Mouse (Mus musculus) ES-E14 (cell line): Measurements from ENCODE around the gene Dock4. TPM values are rescaled to one million over a fixed set of nuclear protein-coding genes. Genes with fewer than 3 reads are reported as not detected.

Source experiments
- DNase-seq: peaks from one replicate; pipeline ENCODE4 v3.0.0-alpha.2; 2013; ENCODE audit warnings: low read depth, low spot score
- H3K27ac ChIP-seq: 2 replicates; pipeline ENCODE4 v1.5.1; 2012; ENCODE audit warnings: low read depth, mild to moderate bottlenecking, low read length, moderate library complexity, mixed read lengths; ENCODE audit not compliant: poor library complexity, insufficient read depth, severe bottlenecking
- H3K36me3 ChIP-seq: 2 replicates; pipeline ENCODE4 v1.6.1; 2012; ENCODE audit warnings: mild to moderate bottlenecking, low read length, moderate library complexity, mixed read lengths; ENCODE audit not compliant: control insufficient read depth, poor library complexity, insufficient read depth, severe bottlenecking
- H3K4me1 ChIP-seq, 2 experiments: fragments of 150-350 bp in 1 of 2; sonication (generic) in 1 of 2; 2 replicates each; pipeline ENCODE4 v1.6.1; 2012; ENCODE audit warnings: low read length in 2 of 2, mild to moderate bottlenecking in 1 of 2, mixed read lengths in 1 of 2; ENCODE audit not compliant: control insufficient read depth in 2 of 2, insufficient read depth in 2 of 2, poor library complexity in 1 of 2
- H3K4me3 ChIP-seq, 2 experiments: fragments of 150-350 bp in 1 of 2; sonication (generic) in 1 of 2; 2 replicates each; pipeline ENCODE4 v1.5.1; 2012; ENCODE audit warnings: low read length in 2 of 2, low read depth in 1 of 2, mild to moderate bottlenecking in 1 of 2, mixed read lengths in 1 of 2; ENCODE audit not compliant: insufficient read depth in 1 of 2, poor library complexity in 1 of 2, severe bottlenecking in 1 of 2
- H3K9ac ChIP-seq: 2 replicates; pipeline ENCODE4 v1.6.1; 2012; ENCODE audit warnings: low read depth, mild to moderate bottlenecking, low read length, mixed read lengths; ENCODE audit not compliant: poor library complexity, insufficient read depth, severe bottlenecking
- H3K9me3 ChIP-seq: fragments of 150-350 bp; sonication (generic); 2 replicates; pipeline ENCODE4 v1.6.1; 2012; ENCODE audit warnings: low read depth, mild to moderate bottlenecking, low read length; ENCODE audit not compliant: control insufficient read depth, insufficient read depth
- CHD2 ChIP-seq: IDR thresholded peaks from 2 replicates; pipeline ENCODE4 v1.6.1; 2014; ENCODE audit warnings: mild to moderate bottlenecking, low read depth, low read length, inconsistent platforms
- HCFC1 ChIP-seq: IDR thresholded peaks from 2 replicates; pipeline ENCODE4 v1.6.1; 2012; ENCODE audit warnings: low read length, inconsistent platforms, borderline replicate concordance; ENCODE audit not compliant: insufficient read depth
- MAFK ChIP-seq: IDR thresholded peaks from 2 replicates; pipeline ENCODE4 v1.6.1; 2014; ENCODE audit warnings: mild to moderate bottlenecking, low read depth, low read length, inconsistent platforms; ENCODE audit not compliant: insufficient read depth
- ZC3H11A ChIP-seq: IDR thresholded peaks from 2 replicates; pipeline ENCODE4 v1.6.1; 2012; ENCODE audit warnings: low read depth, mild to moderate bottlenecking, inconsistent platforms, low read length, borderline replicate concordance
- ZNF384 ChIP-seq: IDR thresholded peaks from 2 replicates; pipeline ENCODE4 v1.6.1; 2012; ENCODE audit warnings: low read depth, low read length, inconsistent platforms
- in situ Hi-C, 2 experiments: fragments of 600-800 bp; cut with MboI; formaldehyde crosslinking; loops; one replicate each; pipeline ENCODE4 v1.15.1; 2025; ENCODE audit warnings: low sequenced_read_pairs in 2 of 2, inconsistent platforms in 1 of 2; ENCODE audit not compliant: unreplicated experiment in 2 of 2
- total RNA-seq: library from RNA; depleted of rRNA; stranded (reverse); fragments of 300-350 nt; gene quantifications from 2 replicates; pipeline ENCODE4 v1.2.3, GENCODE M21; 2012; rRNA removed

The Dock4 gene
- total RNA-seq, result 7.9 and 9.4 TPM in 2 replicates

DNA sequence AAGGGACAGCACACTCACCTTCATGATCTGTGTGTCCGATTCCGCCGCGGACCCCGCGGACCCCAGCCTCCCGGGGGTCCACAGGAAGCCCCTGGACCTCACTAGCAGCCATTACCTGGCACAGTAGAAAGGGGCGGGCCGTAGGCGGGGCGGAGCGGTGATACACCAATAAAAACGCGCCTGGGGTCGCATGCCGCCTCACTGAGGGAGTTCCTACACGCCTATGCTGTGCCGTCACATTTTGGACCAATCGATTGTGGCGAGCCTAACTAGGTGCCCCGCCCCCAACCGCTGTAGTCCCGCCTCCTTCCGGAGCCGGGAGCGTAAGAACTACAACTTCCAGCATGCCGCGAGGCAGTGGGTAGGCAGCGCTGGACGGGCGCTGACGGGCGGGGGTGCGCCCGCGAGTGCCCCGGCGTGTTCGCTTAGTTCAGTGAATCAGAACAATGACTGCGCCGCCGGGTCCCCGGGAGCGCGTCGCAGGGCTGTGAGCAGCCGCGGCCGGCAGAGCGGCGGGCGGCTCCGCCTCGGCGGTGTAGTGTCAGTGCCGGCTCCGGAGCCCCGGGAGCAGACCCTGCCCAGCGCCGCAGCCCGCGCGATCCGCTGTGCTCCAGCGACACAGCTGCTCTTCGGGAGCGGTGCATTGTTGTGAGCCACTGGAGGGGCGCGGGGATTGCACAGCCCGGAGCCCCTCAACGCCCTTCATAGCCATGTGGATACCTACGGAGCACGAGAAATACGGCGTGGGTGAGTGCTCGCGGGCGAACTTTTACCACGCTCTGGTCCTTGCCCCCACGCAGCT lies at the start of gene Dock4, which contains the start of gene Zfp277:
Gene Dock4, plus strand, starts transcription at position 305 of the 802 bp plus-strand sequence.
Gene Zfp277, minus strand, starts transcription at position 255 of the 802 bp plus-strand sequence.
- H3K9me3 ChIP-seq, result no peaks in the 10 kb centered on the region
- in situ Hi-C loops, result no loop called here
- peak within 1 kb of the TSS; percentile 82 to 100 for H3K4me3 ChIP-seq
- no peaks in the 10 kb centered on the region for H3K36me3 ChIP-seq
- peaks cover 0 to 2% of the 10 kb centered on the region in 2 experiments; a peak in 1 of 4 replicates for H3K4me1 ChIP-seq
- TF ChIP-seq HCFC1 (peak; percentile 93), ZC3H11A (no peak)
- peak; percentile 98 for DNase-seq
- H3K27ac ChIP-seq, result no peak within 1 kb of the TSS
- H3K9ac ChIP-seq, result peak within 1 kb of the TSS; percentile 75

DNA sequence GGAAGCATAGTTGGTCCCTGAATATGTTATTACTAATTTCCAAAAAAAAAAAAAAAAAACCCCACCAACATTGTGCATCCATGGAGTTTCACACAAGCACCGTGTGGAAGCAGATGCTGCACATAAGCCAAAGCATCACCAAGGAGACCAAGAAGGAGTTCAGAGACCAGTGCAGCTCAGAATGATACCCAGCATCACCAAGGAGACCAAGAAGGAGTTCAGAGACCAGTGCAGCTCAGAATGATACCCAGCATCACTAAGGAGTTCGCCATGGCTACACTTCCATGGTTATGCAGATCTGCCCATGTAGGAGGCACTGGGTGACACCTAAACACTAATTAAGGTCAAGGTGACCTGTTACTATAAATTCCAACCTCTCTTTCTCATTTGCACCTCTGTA lies 46.8 kb upstream of the Dock4 start:
- no peak overlapping the region for H3K27ac ChIP-seq
- peaks cover 25% of the 10 kb centered on the region for H3K9me3 ChIP-seq
- in situ Hi-C loops, result no loop called here
- DNase-seq, result no peak
- no peak for TF ChIP-seq ZNF384
- TF ChIP-seq ZC3H11A, result no peak
- no peak overlapping the region for H3K4me3 ChIP-seq
- no peaks in the 10 kb centered on the region for H3K4me1 ChIP-seq
- H3K9ac ChIP-seq, result no peak overlapping the region
- no peaks in the 10 kb centered on the region for H3K36me3 ChIP-seq

DNA sequence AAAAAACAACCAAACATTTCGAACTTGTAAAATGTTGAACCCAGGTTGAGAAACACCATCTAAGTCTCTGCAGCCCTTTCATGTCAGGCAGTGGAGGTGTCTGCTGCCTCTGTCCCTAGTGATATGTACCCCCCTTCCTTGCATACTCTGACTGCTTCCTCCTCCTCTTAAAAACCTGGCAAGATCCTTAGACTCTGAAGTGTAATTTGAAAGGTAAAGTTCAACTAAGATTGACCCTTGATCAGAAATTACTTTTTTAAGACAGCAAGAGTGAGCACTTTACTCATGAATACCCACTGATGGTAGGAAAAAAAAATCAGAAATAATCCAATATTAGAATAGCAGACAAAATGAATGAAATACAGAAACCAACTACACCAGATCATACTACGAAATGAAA lies 46.4 kb upstream of the Dock4 start:
- Histone ChIP-seq H3K4me3 (no peak overlapping the region), H3K4me1 (no peaks in the 10 kb centered on the region), H3K27ac (no peak overlapping the region), H3K9ac (no peak overlapping the region), H3K36me3 (no peaks in the 10 kb centered on the region), H3K9me3 (peaks cover 25% of the 10 kb centered on the region)
- TF ChIP-seq ZC3H11A (no peak), CHD2 (no peak), ZNF384 (no peak), HCFC1 (no peak)
- in situ Hi-C loops, result no loop called here
- DNase-seq, result no peak

DNA sequence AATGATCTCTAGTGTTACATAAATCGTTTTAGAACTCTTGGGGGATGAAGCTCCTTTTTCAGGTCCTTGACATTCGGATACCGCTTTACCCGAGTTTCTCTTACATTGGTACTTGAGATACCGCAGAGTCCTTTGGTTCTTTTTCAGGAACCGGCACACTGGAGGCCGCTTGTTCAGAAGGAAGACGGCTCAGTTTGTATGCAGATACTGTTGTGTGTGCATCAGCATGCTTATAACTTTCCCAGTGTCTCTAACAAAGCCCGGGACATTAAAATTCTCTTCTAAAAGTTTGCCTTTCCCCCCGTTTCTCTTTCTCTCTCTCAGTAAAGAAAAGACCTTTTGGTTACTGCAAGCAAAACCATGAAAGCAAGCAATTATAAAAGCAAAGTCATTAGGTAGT lies 45.9 kb upstream of the Dock4 start:
- H3K9me3 ChIP-seq, result peaks cover 25% of the 10 kb centered on the region
- H3K4me3 ChIP-seq, result no peak overlapping the region
- no peak overlapping the region for H3K9ac ChIP-seq
- H3K27ac ChIP-seq, result no peak overlapping the region
- no peak for DNase-seq
- no peaks in the 10 kb centered on the region for H3K36me3 ChIP-seq
- TF ChIP-seq HCFC1 (no peak), ZC3H11A (no peak), ZNF384 (no peak), MAFK (no peak), CHD2 (no peak)
- H3K4me1 ChIP-seq, result no peaks in the 10 kb centered on the region
- in situ Hi-C loops, result no loop called here

DNA sequence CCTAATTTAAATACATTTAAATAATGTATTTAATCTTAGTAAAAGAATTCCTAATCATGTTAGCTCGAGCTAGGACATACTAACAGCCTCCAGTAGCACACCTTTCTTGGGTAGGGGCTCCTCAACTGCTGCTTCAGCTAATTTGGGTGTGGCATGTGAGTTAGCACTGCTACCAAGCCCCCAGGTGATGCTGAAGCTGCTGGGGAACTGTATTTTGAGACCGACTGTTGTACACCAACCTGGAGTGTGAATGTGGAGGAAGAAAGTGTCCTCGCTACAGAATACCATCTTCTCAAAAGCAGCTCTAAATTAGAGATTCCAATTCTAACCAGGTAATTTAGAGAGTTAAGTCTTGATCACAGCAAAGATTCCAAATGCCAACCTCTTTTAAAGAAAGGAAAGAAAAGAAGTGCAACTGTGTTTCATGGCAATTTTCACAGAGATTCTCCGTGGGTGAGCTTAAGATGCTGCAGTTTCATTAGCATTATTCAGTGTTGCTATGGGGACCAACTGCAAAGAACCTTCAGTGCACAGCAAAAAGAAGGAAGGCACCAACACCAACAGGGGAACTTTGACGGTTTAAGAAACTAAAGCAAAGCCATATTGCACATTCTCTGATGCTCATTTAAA lies 31.0 kb upstream of the Dock4 start:
- DNase-seq, result no peak
- Histone ChIP-seq H3K9me3 (peaks cover 6% of the 10 kb centered on the region; the same call in 1 of the 2 replicates), H3K9ac (no peak overlapping the region), H3K36me3 (no peaks in the 10 kb centered on the region), H3K4me3 (no peak overlapping the region), H3K4me1 (no peaks in the 10 kb centered on the region), H3K27ac (no peak overlapping the region)
- in situ Hi-C loops, result no loop called here
- TF ChIP-seq MAFK, result no peak
- no peak for TF ChIP-seq HCFC1
- no peak for TF ChIP-seq CHD2
- TF ChIP-seq ZNF384, result no peak
- no peak for TF ChIP-seq ZC3H11A
